Mouse (Mus musculus) liver, adult 2 months (tissue): ENCODE data around the gene Pilrb2.

Experiments used
- CTCF ChIP-seq: fragments of 200-500 bp; IDR thresholded peaks from 2 replicates; pipeline ENCODE4 v1.5.1; 2011; ENCODE audit warnings: low read depth, low read length, control low read depth
- POLR2A ChIP-seq: fragments of 200-500 bp; IDR thresholded peaks from 2 replicates; pipeline ENCODE4 v1.6.1; 2011; ENCODE audit warnings: low read length, control low read depth; ENCODE audit not compliant: insufficient read depth; ENCODE audit errors: extremely low read depth

DNA sequence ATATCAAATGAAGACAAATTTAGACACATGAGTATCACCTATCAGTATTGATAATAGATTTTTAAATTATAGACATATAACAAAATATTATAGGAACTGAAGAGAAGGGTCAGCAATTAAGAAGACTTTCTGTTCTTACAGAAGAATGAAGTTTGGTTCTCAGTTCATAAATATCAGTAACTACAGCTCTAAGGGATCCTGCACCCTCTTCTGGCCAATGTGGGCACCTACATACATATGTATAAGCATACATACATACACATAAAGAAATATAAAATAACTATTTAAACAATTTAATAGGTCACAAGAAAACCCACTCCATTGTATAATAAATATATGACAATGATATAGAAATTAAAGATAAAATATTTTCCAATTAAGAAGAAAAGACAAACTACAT is 42.9 kb upstream of the Pilrb2 start:
- no peak for TF ChIP-seq CTCF
- TF ChIP-seq POLR2A, result no peak
